Mouse (Mus musculus) c-Kit-negative CD71-positive TER-119-positive erythroid progenitor cells, embryonic 14.5 days (primary cell): Measurements from ENCODE around the gene Clock.

Experiments used
- DNase-seq: peaks from one replicate; pipeline ENCODE4 v3.0.0-alpha.2; 2013; ENCODE audit warnings: low read depth, low spot score

Clock gene

DNA sequence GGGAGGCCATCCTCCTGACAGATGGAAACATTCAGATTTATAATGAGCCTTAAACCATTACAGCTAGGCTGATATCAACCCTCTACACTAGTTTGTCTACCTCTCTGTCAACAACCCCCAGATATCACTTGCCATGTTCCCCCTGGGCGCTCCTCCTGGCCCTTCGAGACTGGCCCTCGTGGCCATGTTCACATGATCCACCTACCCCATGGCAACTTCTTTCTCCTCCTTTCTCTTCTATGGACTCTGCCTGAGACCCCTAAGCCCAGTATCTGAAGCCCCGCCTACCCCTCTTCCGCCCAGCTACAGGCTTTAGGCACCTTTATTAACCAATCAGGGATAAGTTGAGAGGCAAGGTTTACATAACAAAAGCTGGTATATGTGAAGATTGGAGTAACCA lies 124.8 kb downstream of the Clock start:
- DNase-seq: no peak

DNA sequence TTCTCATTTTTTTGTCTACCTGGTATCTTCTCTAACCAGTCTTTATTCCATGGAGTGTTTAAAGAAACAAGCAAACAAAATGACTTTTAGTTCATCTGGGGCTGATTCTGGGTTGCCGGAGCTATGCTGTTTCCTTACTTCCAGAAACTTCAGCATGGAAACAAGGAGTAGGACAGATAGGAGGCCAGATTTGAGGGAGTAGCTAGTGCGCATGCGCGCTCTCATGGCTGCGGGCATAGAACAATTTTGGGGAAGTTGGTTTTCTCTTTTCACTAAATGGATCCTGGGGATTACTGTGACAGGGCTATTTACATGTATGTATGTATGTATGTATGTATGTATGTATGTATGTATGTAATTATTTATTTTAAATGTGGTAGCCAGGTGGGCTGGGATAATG lies 125.4 kb downstream of the Clock start:
- no peak for DNase-seq

DNA sequence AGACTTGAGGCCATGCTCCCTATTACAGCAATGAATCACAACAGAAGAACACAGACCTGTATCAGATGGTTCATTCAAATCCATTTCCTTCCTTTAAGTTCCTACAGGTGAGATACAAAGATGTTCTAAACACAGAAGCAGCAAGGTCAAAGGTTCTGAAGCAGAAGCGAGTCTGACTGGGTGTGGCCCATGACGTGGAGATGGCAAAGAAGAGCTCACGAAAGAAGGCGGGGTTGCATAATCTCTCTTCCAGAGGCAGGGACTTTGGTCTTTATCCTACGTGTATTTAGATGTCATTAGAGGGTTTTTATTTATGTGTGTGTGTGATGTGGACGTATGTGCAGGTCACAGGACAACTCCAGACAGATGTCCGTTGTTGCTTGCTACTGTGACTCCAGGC lies 126.9 kb downstream of the Clock start:
- DNase-seq: no peak

DNA sequence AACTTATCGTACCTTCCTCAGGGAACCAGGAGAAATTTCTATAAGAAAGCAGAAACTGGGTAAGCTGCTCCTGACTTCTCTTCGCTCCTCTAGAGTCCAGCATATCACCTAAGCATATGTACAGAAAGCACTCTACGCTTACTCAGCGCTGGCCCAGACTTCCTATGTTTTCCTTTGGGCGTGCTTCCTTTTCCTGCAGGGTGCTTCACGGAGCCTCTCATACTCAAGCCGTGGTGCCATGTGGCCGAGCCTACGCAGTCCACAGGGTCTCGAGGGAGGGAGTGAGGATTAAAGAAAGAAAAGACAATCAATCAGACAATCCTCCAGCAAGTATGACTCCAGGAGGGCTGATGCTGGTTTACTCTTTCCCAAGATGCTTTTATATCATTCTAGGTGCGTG lies 127.8 kb downstream of the Clock start:
- no peak for DNase-seq

DNA sequence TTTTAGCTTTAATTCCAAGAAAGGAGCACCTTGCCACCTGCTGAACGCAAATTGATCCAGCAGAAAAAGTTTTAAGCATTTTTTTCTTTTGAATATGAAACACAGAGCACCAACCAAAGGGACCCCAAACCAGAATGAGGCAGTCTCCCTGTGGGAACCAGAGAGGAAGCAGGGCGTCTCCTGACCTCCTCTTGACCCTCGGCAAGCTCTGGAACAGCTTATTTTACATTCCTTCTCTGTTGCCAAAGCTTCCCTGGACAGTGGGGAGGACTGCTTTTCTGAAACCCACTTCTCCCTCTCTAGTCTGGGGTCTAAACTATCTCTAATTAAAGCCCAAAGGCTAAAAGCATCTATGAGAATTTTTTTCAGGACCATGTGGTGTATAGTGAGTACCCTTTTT lies 128.2 kb downstream of the Clock start:
- DNase-seq: no peak

DNA sequence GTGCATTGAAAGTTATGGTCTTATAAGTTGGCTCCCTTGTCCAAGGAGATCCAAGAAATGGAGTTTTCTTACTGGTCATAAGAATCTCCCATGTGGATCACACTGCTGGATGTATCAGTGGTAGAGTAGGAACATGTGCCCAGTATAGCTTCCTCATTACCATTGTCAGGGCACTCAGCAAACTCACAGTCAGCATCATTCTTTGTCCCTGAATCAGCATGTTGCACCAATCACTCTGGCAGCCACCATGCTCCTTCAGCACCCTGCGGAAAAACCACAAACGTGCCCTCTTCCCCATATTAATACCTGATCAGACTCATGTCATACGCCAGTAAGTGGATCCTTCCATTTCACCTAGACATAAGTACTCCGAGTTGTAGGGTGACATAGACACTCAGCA lies 129.5 kb downstream of the Clock start:
- no peak for DNase-seq

DNA sequence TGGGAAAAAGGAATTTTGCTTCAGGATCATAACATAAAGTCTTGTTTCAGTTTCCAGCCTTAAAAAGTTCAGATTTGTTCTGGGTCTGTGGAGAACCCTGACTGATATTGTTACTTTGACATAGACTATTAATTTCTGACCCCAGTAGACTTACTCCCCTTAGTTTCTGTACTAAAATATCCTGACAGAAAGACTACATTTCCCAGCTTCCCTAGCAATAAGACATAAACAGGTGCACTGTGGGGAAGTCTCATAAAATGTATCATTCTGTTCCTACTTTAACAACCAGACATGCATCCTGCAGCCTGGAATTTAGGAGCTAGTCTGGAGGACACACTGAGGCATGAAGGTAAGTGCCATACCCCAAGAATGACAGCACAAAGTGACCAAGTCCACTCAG lies 133.6 kb downstream of the Clock start:
- no peak for DNase-seq

DNA sequence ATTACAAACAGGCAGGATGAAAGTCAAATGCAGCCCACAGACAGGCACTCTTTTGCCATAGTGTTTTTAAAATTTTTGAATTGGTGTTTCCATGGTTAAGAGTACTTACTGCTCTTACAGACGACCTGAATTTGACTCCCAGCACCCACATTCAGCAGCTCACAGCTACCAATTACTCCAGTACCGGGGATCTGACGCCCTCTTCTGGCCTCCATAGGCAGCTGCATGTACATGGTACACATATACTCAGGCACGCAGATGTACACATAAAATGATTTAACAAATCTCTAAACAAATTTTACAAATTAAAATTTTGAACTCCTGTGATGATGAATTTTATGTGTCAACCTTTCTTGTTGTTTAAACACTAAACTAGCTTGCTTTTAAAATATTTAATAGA lies 134.1 kb downstream of the Clock start:
- no peak for DNase-seq

DNA sequence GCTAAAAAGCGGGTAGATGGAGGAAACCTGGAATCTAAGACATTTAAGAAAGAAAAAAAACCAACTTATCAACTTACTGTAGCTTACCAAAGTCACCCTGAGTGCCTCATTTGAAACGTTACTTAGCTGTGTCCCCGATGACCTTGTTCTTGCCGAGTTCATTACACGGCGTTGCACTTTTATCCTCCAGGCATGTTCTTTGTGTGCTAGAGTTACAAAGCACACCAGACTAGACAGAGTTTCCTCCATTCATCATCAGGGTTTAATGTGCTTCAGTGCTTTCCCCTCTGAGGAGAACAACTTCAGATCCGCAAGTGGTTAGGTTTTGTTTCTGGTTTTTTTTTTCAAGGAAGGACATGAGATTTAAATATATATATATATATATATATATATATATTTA lies 139.8 kb downstream of the Clock start:
- no peak for DNase-seq

DNA sequence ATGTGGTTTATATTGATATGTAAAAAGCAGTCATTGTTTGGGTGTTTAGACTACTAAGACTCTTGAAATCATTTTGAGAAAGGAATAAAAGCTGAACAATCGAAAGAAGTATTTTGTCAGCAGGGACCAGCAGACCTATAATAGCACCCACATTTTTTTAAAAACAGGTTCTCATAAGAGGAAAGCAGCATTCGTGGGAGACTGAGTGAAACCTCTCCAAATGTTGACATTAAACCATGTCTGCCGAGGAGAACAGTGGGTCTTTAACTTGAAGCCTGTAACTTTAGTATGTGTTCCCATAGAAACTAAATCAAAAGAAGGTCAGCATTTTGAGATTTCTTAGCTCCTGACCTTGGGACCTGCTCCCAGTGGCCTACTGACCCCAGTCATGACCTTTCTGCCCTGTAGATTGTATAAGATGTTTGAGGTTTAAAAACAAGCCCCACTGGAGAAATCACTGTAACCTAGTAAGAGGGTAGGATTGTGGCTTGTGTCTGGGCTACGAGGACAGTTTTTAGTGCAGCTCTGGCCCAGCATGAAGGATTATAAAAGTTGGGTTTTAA lies 140.7 kb downstream of the Clock start:
- no peak for DNase-seq

DNA sequence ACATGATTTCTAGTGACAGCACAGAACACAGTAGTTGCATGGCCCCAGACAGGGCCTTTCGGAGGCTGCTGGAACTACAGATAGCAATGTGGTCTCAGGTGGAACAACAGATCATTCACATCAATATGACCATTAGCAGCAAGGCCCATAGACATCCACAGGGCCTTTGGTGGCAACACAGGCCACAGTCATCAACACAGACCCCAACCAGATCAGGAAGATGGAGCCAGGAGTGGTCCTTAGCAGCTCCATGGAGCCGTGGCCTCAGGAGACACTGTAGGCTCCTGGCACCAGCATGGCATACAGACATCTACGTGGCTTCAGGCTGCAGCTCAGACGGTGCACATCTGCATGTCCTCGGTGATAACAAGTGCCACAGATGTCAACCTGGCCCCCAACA lies 141.7 kb downstream of the Clock start:
- no peak for DNase-seq

DNA sequence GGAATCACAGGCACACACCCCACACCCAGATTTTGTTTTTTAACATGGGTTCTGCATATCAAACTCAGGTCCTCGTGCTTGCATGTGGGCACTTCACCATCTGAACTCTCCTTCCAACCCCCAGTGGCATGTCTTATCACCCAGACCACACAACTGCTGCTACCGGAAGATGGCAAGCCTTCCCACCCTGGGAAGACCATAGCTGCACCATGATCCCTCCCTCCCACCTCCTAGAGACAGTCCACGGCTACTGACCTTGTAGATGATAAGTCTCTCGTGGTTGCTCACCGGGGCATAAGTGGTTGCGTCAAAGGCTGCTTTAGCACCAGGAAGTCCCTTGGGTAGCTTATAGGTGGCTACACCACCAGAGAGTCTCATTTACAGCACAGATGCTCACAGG lies 143.1 kb downstream of the Clock start:
- DNase-seq: no peak

DNA sequence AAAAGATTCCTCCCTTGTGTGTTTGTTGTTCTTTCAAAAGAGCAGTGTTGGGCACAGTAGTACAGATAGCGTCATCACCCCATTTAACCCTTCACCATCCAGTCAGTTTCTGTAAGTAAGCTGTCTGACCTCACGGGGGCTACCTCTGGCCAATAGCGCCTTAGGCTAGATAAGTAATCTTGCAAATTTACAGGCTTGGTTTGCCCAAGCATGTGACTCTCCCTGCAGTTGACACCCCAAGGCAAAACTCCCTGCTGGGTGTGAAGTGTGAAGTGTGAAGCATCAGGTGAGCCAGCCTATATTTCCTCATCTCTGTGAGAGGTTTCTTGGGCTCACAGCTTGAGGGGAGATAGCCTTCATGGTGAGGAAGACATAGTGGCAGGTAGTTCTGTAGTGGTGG lies 144.5 kb downstream of the Clock start:
- DNase-seq: no peak
